Mouse (Mus musculus): ENCODE results near the gene Plxna2.

DNA sequence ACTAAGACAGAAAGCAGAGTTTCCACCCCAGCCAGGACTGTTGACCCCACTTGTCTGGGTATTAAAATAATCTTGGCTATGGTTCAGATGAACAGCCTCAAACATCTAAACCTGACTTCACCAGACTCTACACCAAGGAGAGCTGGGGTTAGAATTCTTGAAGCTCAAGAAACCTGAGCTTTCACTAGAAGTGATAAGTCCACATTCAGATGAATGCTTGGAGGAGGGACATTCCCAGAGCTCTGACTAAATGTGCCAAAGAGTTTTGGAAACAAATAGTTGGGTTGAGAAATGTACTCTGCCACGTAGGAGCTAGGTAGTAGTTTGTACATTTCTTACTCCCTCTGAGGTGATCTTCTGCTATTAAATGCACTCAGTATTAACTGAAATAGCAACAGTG is 203.7 kb downstream of the Plxna2 start:
- TF ChIP-seq POLR2A (IDR thresholded peaks at IDR 0.05; ENCODE audit: control insufficient read depth in 1 of 2, insufficient read depth in 1 of 2, low read depth in 1 of 2, low read length in 2 of 2, poor library complexity in 1 of 2) (no peak), ZC3H11A (IDR thresholded peaks at IDR 0.05; ENCODE audit: low read depth, low read length) (no peak), CTCF (IDR thresholded peaks at IDR 0.05 in 2 of 3, conservative IDR thresholded peaks at IDR 0.05 in 1 of 3; ENCODE audit: control insufficient read depth in 1 of 3, insufficient read depth in 1 of 3, low read depth in 2 of 3, low read length in 3 of 3, poor library complexity in 1 of 3, severe bottlenecking in 1 of 3) (no peak), HCFC1 (IDR thresholded peaks at IDR 0.05; ENCODE audit: low read depth, low read length) (no peak), RCOR1 (IDR thresholded peaks at IDR 0.05; ENCODE audit: low read depth, low read length) (no peak), POLR2AphosphoS2 (IDR thresholded peaks at IDR 0.05; ENCODE audit: low read length) (no peak), ETS1 (IDR thresholded peaks at IDR 0.05; ENCODE audit: low read depth, low read length) (no peak)

Data from MEL (cell line).